Mouse (Mus musculus) CH12.LX (cell line): Measurements from ENCODE around the gene Lrrc3c. TPM values are rescaled to one million over a fixed set of nuclear protein-coding genes. Genes with fewer than 3 reads are reported as not detected.
A peak's percentile ranks its signal among the peaks of the same experiment; 100 is the strongest.

Experiments
- DNase-seq: peaks from one replicate; pipeline ENCODE4 v3.0.0-alpha.2; 2013; ENCODE audit errors: extremely low read depth
- H3K27ac ChIP-seq: 2 replicates; pipeline ENCODE4 v1.5.1; 2012; ENCODE audit warnings: low read depth, mild to moderate bottlenecking, control low read depth, moderate library complexity; ENCODE audit not compliant: insufficient read depth
- H3K27me3 ChIP-seq: replicated peaks from 2 replicates; pipeline ENCODE3; 2012; ENCODE audit warnings: inconsistent platforms
- H3K36me3 ChIP-seq, 2 experiments: replicated peaks in 1 of 2; 2 replicates each; pipeline versions ENCODE3 to v1.6.1; 2012; ENCODE audit warnings: inconsistent platforms in 1 of 2, low read length in 1 of 2, mild to moderate bottlenecking in 1 of 2, mixed read lengths in 1 of 2, moderate library complexity in 1 of 2; ENCODE audit not compliant: control insufficient read depth in 1 of 2, insufficient read depth in 1 of 2
- H3K4me1 ChIP-seq, 2 experiments: 2 replicates each; pipeline ENCODE4 v1.6.1; 2012; ENCODE audit warnings: inconsistent platforms in 1 of 2, moderate library complexity in 1 of 2; ENCODE audit not compliant: insufficient read depth in 2 of 2, control insufficient read depth in 1 of 2
- H3K4me2 ChIP-seq: 2 replicates; pipeline ENCODE4 v1.6.1; 2012; ENCODE audit warnings: low read depth, mild to moderate bottlenecking, control low read depth; ENCODE audit not compliant: poor library complexity, insufficient read depth, severe bottlenecking
- H3K4me3 ChIP-seq, 3 experiments: fragments of 150-350 bp in 1 of 3; sonication (generic) in 1 of 3; replicated peaks in 1 of 3; 2 replicates each; pipeline versions ENCODE3 to v1.5.1; 2011 to 2012; ENCODE audit warnings: low read depth in 2 of 3, low read length in 2 of 3, mild to moderate bottlenecking in 2 of 3, moderate library complexity in 2 of 3, control low read depth in 1 of 3, improper control_type of control experiment in 1 of 3, inconsistent platforms in 1 of 3, mixed read lengths in 1 of 3; ENCODE audit not compliant: poor library complexity in 1 of 3
- H3K79me2 ChIP-seq: replicated peaks from 2 replicates; pipeline ENCODE4 v1.6.1; 2012; ENCODE audit warnings: mild to moderate bottlenecking, moderate library complexity; ENCODE audit not compliant: control insufficient read depth, poor library complexity, insufficient read depth, severe bottlenecking; ENCODE audit errors: extremely low read depth
- H3K9ac ChIP-seq: 2 replicates; pipeline ENCODE4 v1.6.1; 2012; ENCODE audit warnings: low read depth, mild to moderate bottlenecking, control low read depth, moderate library complexity; ENCODE audit not compliant: insufficient read depth
- H3K9me3 ChIP-seq: replicated peaks from 2 replicates; pipeline ENCODE3; 2012; ENCODE audit warnings: low read length, inconsistent platforms, mixed read lengths
- BHLHE40 ChIP-seq: IDR thresholded peaks from 2 replicates; pipeline ENCODE4 v1.6.1; 2011; ENCODE audit warnings: mild to moderate bottlenecking, low read depth, low read length, improper control_type of control experiment
- CHD1 ChIP-seq: IDR thresholded peaks from 2 replicates; pipeline ENCODE4 v1.6.1; 2012; ENCODE audit warnings: low read depth, low read length, improper control_type of control experiment, inconsistent platforms
- CTCF ChIP-seq, 2 experiments: IDR thresholded peaks in 1 of 2; conservative IDR thresholded peaks in 1 of 2; 2 replicates each; pipeline ENCODE4 v1.5.1; 2011 to 2012; ENCODE audit warnings: low read depth in 2 of 2, low read length in 2 of 2, improper control_type of control experiment in 1 of 2, inconsistent platforms in 1 of 2, mild to moderate bottlenecking in 1 of 2, moderate library complexity in 1 of 2
- IRF4 ChIP-seq: IDR thresholded peaks from 2 replicates; pipeline ENCODE4 v1.6.1; 2014; ENCODE audit warnings: low read depth, mild to moderate bottlenecking, inconsistent platforms, low read length, improper control_type of control experiment
- JUND ChIP-seq: conservative IDR thresholded peaks from 2 replicates; pipeline ENCODE4 v1.6.1; 2011; ENCODE audit warnings: low read depth, low read length, improper control_type of control experiment
- KAT2A ChIP-seq: IDR thresholded peaks from 2 replicates; pipeline ENCODE4 v1.6.1; 2012; ENCODE audit warnings: low read length, improper control_type of control experiment, inconsistent platforms; ENCODE audit not compliant: insufficient replicate concordance
- MAFK ChIP-seq: IDR thresholded peaks from 2 replicates; pipeline ENCODE4 v1.6.1; 2011; ENCODE audit warnings: low read length, improper control_type of control experiment; ENCODE audit not compliant: insufficient replicate concordance
- MAX ChIP-seq: IDR thresholded peaks from 2 replicates; pipeline ENCODE4 v1.6.1; 2011; ENCODE audit warnings: low read length, improper control_type of control experiment
- MAZ ChIP-seq: IDR thresholded peaks from 2 replicates; pipeline ENCODE4 v1.6.1; 2012; ENCODE audit warnings: low read depth, mild to moderate bottlenecking, inconsistent platforms, low read length, improper control_type of control experiment, moderate library complexity
- MXI1 ChIP-seq: IDR thresholded peaks from 2 replicates; pipeline ENCODE4 v1.6.1; 2011; ENCODE audit warnings: mild to moderate bottlenecking, low read depth, low read length, improper control_type of control experiment
- NELFE ChIP-seq: IDR thresholded peaks from 2 replicates; pipeline ENCODE4 v1.6.1; 2011; ENCODE audit warnings: low read depth, low read length, improper control_type of control experiment
- POLR2A ChIP-seq: IDR thresholded peaks from 2 replicates; pipeline ENCODE4 v1.6.1; 2011; ENCODE audit warnings: low read depth, mild to moderate bottlenecking, improper control_type of control experiment, low read length
- POLR2AphosphoS2 ChIP-seq: IDR thresholded peaks from 2 replicates; pipeline ENCODE4 v1.6.1; 2011; ENCODE audit warnings: low read depth, low read length, improper control_type of control experiment
- RAD21 ChIP-seq: IDR thresholded peaks from 2 replicates; pipeline ENCODE4 v1.6.1; 2011; ENCODE audit warnings: low read depth, mild to moderate bottlenecking, low read length, improper control_type of control experiment, moderate library complexity
- TBP ChIP-seq: conservative IDR thresholded peaks from 2 replicates; pipeline ENCODE4 v1.6.1; 2011; ENCODE audit warnings: low read depth, low read length, improper control_type of control experiment
- TCF12 ChIP-seq: IDR thresholded peaks from 2 replicates; pipeline ENCODE4 v1.6.1; 2014; ENCODE audit warnings: low read depth, mild to moderate bottlenecking, inconsistent platforms, low read length, improper control_type of control experiment
- UBTF ChIP-seq: IDR thresholded peaks from 2 replicates; pipeline ENCODE4 v1.6.1; 2012; ENCODE audit warnings: low read depth, mild to moderate bottlenecking, inconsistent platforms, low read length, improper control_type of control experiment, moderate library complexity
- USF1 ChIP-seq: IDR thresholded peaks from 2 replicates; pipeline ENCODE4 v1.6.1; 2014; ENCODE audit warnings: low read depth, mild to moderate bottlenecking, inconsistent platforms, low read length, improper control_type of control experiment
- USF2 ChIP-seq: conservative IDR thresholded peaks from 2 replicates; pipeline ENCODE4 v1.6.1; 2011; ENCODE audit warnings: low read depth, low read length, improper control_type of control experiment
- ZC3H11A ChIP-seq: IDR thresholded peaks from 2 replicates; pipeline ENCODE4 v1.6.1; 2012; ENCODE audit warnings: low read depth, mild to moderate bottlenecking, inconsistent platforms, low read length, improper control_type of control experiment
- ZMIZ1 ChIP-seq: IDR thresholded peaks from 2 replicates; pipeline ENCODE4 v1.6.1; 2012; ENCODE audit warnings: low read depth, mild to moderate bottlenecking, inconsistent platforms, low read length, improper control_type of control experiment
- ZNF384 ChIP-seq: IDR thresholded peaks from 2 replicates; pipeline ENCODE4 v1.6.1; 2012; ENCODE audit warnings: low read depth, low read length, improper control_type of control experiment, inconsistent platforms
- dilution Hi-C: fragments of 300-500 bp; cut with MboI; formaldehyde crosslinking; loops from 2 replicates; pipeline ENCODE4 v1.14.3; 2020; ENCODE audit warnings: low sequenced_read_pairs; ENCODE audit not compliant: extremely low pct_unique_long_range_greater_than_20kb, extremely low pct_ligation_motif_present
- in situ Hi-C: fragments of 300-500 bp; cut with MboI; formaldehyde crosslinking; loops from 3 replicates; pipeline ENCODE4 v1.14.3; 2019; ENCODE audit warnings: low sequenced_read_pairs, low pct_ligation_motif_present, low pct_unique_long_range_greater_than_20kb, mixed read lengths
- polyA plus RNA-seq: library from polyadenylated mRNA; unstranded; fragments of >175 nt; gene quantifications from 2 replicates; pipeline ENCODE4 v1.2.1, GENCODE M21; 2012; ENCODE audit warnings: low read depth; ENCODE audit not compliant: insufficient read length
- total RNA-seq, 2 experiments: library from RNA; depleted of rRNA; stranded (reverse); fragments of 300-350 nt in 1 of 2; fragments of >200 nt in 1 of 2; gene quantifications; 2 replicates each; pipeline ENCODE4 v1.2.3; 2012 to 2014

The Lrrc3c gene
- total and polyA plus RNA-seq, 3 experiments = not detected

DNA sequence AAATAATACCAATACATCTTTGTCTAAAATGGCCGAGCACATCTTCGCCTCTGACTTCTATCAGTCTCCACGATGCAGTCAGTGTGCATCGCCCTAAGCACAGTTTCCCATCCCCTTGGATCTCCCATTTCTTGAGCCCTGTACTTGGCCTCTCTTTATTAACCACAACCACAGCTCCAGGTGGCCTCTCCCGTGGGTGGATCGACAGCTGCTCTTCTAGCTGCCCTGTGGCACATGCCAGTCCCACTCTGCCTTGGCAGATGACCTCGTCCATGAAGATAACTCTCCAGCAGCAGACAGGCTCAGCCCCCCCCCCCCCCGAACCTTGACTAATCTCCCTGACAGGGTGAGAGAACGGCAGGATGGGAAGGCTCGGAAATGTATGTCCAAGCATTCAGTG, 2.6 kb upstream of the Lrrc3c start:
- dilution Hi-C loops = no loop called here
- no peak overlapping the region for H3K27ac ChIP-seq
- peaks cover 53% of the 10 kb centered on the region for H3K27me3 ChIP-seq
- no peaks in the 10 kb centered on the region for H3K9me3 ChIP-seq
- DNase-seq = no peak
- no peak overlapping the region for H3K4me3 ChIP-seq
- H3K4me1 ChIP-seq = peaks cover 14 to 23% of the 10 kb centered on the region in 2 experiments
- no peak overlapping the region for H3K9ac ChIP-seq
- no peak for TF ChIP-seq UBTF
- TF ChIP-seq ZC3H11A = no peak
- TF ChIP-seq USF1 = no peak
- TF ChIP-seq BHLHE40 = peak; percentile 16; the same call in 1 of the 2 replicates
- TF ChIP-seq CTCF (conservative IDR thresholded peaks at IDR 0.05 in 1 of 2, IDR thresholded peaks at IDR 0.05 in 1 of 2; ENCODE audit: low read depth in 2 of 2, low read length in 2 of 2) = no peak
- TF ChIP-seq POLR2A = no peak
- TF ChIP-seq TBP = no peak
- TF ChIP-seq RAD21 = no peak
- TF ChIP-seq NELFE = no peak
- TF ChIP-seq MXI1 = no peak
- no peak for TF ChIP-seq MAX
- TF ChIP-seq KAT2A = no peak
- 0 out of 2 replicates have a peak, but pooled peaks have one; percentile 37 for TF ChIP-seq TCF12
- TF ChIP-seq ZNF384 = no peak
- TF ChIP-seq ZMIZ1 = no peak
- no peak for TF ChIP-seq MAZ
- no peak for TF ChIP-seq IRF4
- H3K4me2 ChIP-seq = no peak overlapping the region
- H3K36me3 ChIP-seq = no peaks in the 10 kb centered on the region
- in situ Hi-C loops = no loop called here
- H3K79me2 ChIP-seq = no peaks in the 10 kb centered on the region

DNA sequence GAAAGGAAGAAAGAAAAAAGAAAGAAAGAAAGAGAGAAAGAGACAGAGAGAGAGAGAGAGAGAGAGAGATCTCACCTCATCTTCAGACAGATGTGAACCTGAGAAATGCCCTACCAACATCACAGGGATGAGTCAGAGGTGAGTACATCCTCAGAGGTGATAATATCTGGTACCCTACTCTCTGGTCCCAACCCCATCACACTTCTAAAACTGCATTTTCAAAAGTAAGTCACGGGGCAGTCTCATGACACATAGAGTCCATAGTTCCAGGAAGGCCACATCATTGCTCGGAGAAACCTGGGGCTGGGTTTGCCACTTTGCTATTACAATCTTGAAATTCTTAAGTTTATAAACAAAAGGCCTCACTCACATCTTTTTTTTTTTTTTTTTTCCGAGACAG, 2.1 kb upstream of the Lrrc3c start:
- 0 out of 2 replicates have a peak, but pooled peaks have one; percentile 10 for TF ChIP-seq ZNF384
- TF ChIP-seq CHD1 = no peak
- TF ChIP-seq JUND = no peak
- TF ChIP-seq POLR2AphosphoS2 = no peak
- no peak for TF ChIP-seq MAFK
- TF ChIP-seq USF2 = no peak
- Histone ChIP-seq H3K27me3 (peaks cover 54% of the 10 kb centered on the region), H3K9me3 (no peaks in the 10 kb centered on the region), H3K79me2 (no peaks in the 10 kb centered on the region), H3K4me1 (peaks cover 14 to 23% of the 10 kb centered on the region in 2 experiments), H3K4me3 (no peak overlapping the region), H3K36me3 (no peaks in the 10 kb centered on the region), H3K4me2 (no peak overlapping the region), H3K27ac (no peak overlapping the region), H3K9ac (no peak overlapping the region)
- in situ Hi-C loops = no loop called here
- no peak for DNase-seq
- dilution Hi-C loops = no loop called here
